Mouse (Mus musculus): ENCODE results near the gene Znhit2. TPM values are rescaled to one million over a fixed set of nuclear protein-coding genes. Genes with fewer than 3 reads are reported as not detected.

Gene Znhit2
- polyA plus RNA-seq, 2 experiments = 15.8 to 20.4 TPM

DNA sequence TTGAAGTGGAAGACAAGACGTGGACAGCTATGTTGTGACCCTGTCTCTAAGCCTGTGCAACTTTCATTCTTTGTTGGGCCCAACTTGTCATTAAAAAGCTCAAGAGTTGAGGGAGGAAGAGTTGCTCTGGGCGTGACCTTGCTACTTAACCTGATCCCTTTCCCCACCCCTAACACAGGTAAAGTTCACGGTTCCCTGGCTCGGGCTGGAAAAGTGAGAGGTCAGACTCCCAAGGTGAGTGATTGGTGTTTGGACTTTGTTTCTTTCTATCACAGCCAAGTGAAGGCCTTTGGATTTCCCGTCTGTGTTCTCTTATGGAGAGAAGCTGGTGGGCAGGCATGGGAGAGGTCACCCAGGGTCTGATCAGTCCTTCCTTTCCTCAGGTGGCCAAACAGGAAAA is 2.0 kb upstream of the Znhit2 start:
- TF ChIP-seq CTCF (IDR thresholded peaks at IDR 0.05; ENCODE audit: low read depth) (no peak), EP300 (IDR thresholded peaks at IDR 0.05; ENCODE audit: low read depth) (no peak)
- DNase-seq (ENCODE audit: low read depth in 3 of 3, low spot score in 3 of 3) (no peak), ATAC-seq (ENCODE audit: insufficient read depth) (no peak)
- peaks cover 41% of the 10 kb centered on the region for H3K36me3 ChIP-seq (replicated peaks; ENCODE audit: control insufficient read depth, insufficient read depth, low read depth)
- H3K9ac ChIP-seq (replicated peaks) = peak overlapping the region; percentile 96
- peak overlapping the region; percentile 91 for H3K4me2 ChIP-seq (ENCODE audit: low read depth)
- H3K27ac ChIP-seq = peak overlapping the region; percentile 76
- H3K4me1 ChIP-seq (replicated peaks; ENCODE audit: control insufficient read depth in 2 of 2, insufficient read depth in 2 of 2, low read length in 1 of 2) = peaks cover 22 to 24% of the 10 kb centered on the region in 2 experiments
- peak overlapping the region; percentile 82 to 97 for H3K4me3 ChIP-seq (ENCODE audit: insufficient read depth in 1 of 2, low read depth in 2 of 2, low read length in 2 of 2)
- WGBS (ENCODE audit: insufficient replicate concordance) = 60% methylated on average over 5 of the region's 5 CpGs
- H3K9me3 ChIP-seq (ENCODE audit: control insufficient read depth, low read length) = no peaks in the 10 kb centered on the region
- no peaks in the 10 kb centered on the region for H3K27me3 ChIP-seq (ENCODE audit: control insufficient read depth, insufficient read depth, low read length)

DNA sequence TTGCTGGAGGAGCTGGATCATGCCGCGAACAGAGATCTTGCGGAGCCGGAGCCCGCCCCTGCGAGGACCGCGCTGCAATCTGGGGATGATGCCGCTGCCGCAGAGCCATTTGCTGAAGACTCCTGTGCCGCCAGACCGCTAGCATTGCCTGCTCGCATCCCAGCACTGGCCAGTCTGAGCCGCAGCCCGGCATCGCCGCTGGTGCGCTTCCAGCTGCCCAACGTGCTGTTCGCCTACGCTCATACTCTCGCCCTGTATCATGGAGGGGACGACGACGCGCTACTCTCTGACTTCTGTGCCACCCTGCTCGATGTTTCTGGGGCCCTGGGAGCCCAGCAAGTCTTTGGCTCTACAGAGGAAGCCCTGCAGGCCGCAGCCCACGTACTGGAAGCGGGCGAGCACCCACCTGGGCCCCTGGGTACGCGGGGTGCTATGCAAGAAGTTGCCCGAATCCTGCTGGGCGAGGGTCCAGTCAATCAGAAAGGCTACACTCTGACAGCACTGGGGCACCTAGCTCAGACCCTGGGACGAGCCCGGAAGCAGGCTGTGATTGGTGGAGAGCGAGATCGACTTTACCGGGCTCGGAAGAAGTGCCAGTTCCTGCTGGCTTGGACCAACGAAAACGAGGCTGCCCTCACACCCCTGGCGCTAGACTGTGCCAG is 780 bp downstream of the Znhit2 start:
- peak overlapping the region; percentile 86 for H3K4me2 ChIP-seq (ENCODE audit: low read depth)
- 0 out of 2 replicates have a peak, but pooled peaks have one; percentile 8 for TF ChIP-seq EP300 (IDR thresholded peaks at IDR 0.05; ENCODE audit: low read depth)
- TF ChIP-seq CTCF (IDR thresholded peaks at IDR 0.05; ENCODE audit: low read depth) = 0 out of 2 replicates have a peak, but pooled peaks have one; percentile 14
- DNase-seq (ENCODE audit: low read depth in 3 of 3, low spot score in 3 of 3) = no peak
- WGBS (ENCODE audit: insufficient replicate concordance) = under 1% methylated on average over 44 of the region's 44 CpGs
- H3K9me3 ChIP-seq (ENCODE audit: control insufficient read depth, low read length) = no peaks in the 10 kb centered on the region
- H3K4me1 ChIP-seq (replicated peaks; ENCODE audit: control insufficient read depth in 2 of 2, insufficient read depth in 2 of 2, low read length in 1 of 2) = peaks cover 17 to 19% of the 10 kb centered on the region in 2 experiments
- peak; percentile 5; the same call in 1 of the 2 replicates for ATAC-seq (ENCODE audit: insufficient read depth)
- peak overlapping the region; percentile 94 for H3K27ac ChIP-seq
- peak overlapping the region; percentile 66 to 97 for H3K4me3 ChIP-seq (ENCODE audit: insufficient read depth in 1 of 2, low read depth in 2 of 2, low read length in 2 of 2)
- peak overlapping the region; percentile 92 for H3K9ac ChIP-seq (replicated peaks)
- H3K36me3 ChIP-seq (replicated peaks; ENCODE audit: control insufficient read depth, insufficient read depth, low read depth) = peaks cover 20% of the 10 kb centered on the region
- H3K27me3 ChIP-seq (ENCODE audit: control insufficient read depth, insufficient read depth, low read length) = no peaks in the 10 kb centered on the region

DNA sequence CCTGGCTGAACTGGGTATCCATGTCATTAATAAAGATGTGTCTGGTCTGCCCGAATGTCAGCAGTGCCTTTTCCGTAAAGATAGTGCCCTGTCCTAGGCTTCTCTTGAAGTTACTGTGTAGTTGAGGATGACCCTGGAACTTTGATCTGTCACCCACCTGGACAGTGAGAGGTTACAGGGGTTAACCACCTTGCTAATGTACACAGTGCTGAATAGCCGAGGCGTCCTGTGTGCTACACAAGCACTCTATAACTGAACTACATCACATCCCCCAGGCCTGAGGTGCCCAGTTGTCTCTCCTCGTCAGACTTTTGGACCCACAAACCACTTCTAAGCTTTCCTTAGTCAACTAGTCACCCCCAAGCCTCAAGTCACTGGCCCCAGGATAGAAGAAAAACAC is 1.4 kb downstream of the Znhit2 start:
- no peak for DNase-seq (ENCODE audit: low read depth in 3 of 3, low spot score in 3 of 3)

DNA sequence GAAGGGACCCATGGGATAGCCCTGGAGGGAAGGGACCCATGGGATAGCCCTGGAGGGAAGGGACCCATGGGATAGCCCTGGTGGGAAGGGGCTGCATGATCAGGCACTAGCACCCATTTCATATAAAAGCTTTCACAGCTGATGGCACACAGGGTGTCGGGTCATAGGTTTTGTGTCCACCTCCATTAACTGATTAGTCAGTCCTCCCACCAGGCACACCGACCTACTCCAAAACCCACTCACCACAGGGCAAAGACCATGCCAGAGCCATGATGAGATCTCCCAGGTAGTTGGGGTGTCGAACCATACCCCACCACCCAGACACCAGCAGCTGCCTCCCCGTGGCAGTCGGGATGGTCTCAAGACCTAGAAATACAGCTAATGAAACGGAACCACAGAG is 2.1 kb downstream of the Znhit2 start:
- H3K4me2 ChIP-seq (ENCODE audit: low read depth) = peak overlapping the region; percentile 86
- peak overlapping the region in 1 of 2 experiments; percentile 97; a peak in 1 of 4 replicates for H3K4me3 ChIP-seq (ENCODE audit: insufficient read depth in 1 of 2, low read depth in 2 of 2, low read length in 2 of 2)
- H3K27ac ChIP-seq = no peak overlapping the region
- no peak for ATAC-seq (ENCODE audit: insufficient read depth)
- H3K36me3 ChIP-seq (replicated peaks; ENCODE audit: control insufficient read depth, insufficient read depth, low read depth) = peaks cover 20% of the 10 kb centered on the region
- H3K27me3 ChIP-seq (ENCODE audit: control insufficient read depth, insufficient read depth, low read length) = no peaks in the 10 kb centered on the region
- TF ChIP-seq CTCF (IDR thresholded peaks at IDR 0.05; ENCODE audit: low read depth) = no peak
- TF ChIP-seq EP300 (IDR thresholded peaks at IDR 0.05; ENCODE audit: low read depth) = no peak
- WGBS (ENCODE audit: insufficient replicate concordance) = 78% methylated on average over 6 of the region's 6 CpGs
- H3K9me3 ChIP-seq (ENCODE audit: control insufficient read depth, low read length) = no peaks in the 10 kb centered on the region
- no peak overlapping the region; the same call in 1 of the 2 replicates for H3K9ac ChIP-seq (replicated peaks)
- DNase-seq (ENCODE audit: low read depth in 3 of 3, low spot score in 3 of 3) = no peak
- peaks cover 18 to 22% of the 10 kb centered on the region in 2 experiments for H3K4me1 ChIP-seq (replicated peaks; ENCODE audit: control insufficient read depth in 2 of 2, insufficient read depth in 2 of 2, low read length in 1 of 2)

More for the DNA sequence above, 1.4 kb downstream of the Znhit2 start:
- peak overlapping the region; percentile 86 for H3K4me2 ChIP-seq (ENCODE audit: low read depth)
- peak overlapping the region; percentile 66 to 97 for H3K4me3 ChIP-seq (ENCODE audit: insufficient read depth in 1 of 2, low read depth in 2 of 2, low read length in 2 of 2)
- TF ChIP-seq CTCF (IDR thresholded peaks at IDR 0.05; ENCODE audit: low read depth) (no peak), EP300 (IDR thresholded peaks at IDR 0.05; ENCODE audit: low read depth) (no peak)
- peaks cover 16 to 20% of the 10 kb centered on the region in 2 experiments for H3K4me1 ChIP-seq (replicated peaks; ENCODE audit: control insufficient read depth in 2 of 2, insufficient read depth in 2 of 2, low read length in 1 of 2)
- 46% methylated on average over 5 of the region's 5 CpGs for WGBS (ENCODE audit: insufficient replicate concordance)
- no peak for ATAC-seq (ENCODE audit: insufficient read depth)
- no peaks in the 10 kb centered on the region for H3K27me3 ChIP-seq (ENCODE audit: control insufficient read depth, insufficient read depth, low read length)
- H3K9me3 ChIP-seq (ENCODE audit: control insufficient read depth, low read length) = no peaks in the 10 kb centered on the region
- no peak overlapping the region; the same call in 1 of the 2 replicates for H3K27ac ChIP-seq
- peak overlapping the region; percentile 92 for H3K9ac ChIP-seq (replicated peaks)
- H3K36me3 ChIP-seq (replicated peaks; ENCODE audit: control insufficient read depth, insufficient read depth, low read depth) = peaks cover 20% of the 10 kb centered on the region

DNA sequence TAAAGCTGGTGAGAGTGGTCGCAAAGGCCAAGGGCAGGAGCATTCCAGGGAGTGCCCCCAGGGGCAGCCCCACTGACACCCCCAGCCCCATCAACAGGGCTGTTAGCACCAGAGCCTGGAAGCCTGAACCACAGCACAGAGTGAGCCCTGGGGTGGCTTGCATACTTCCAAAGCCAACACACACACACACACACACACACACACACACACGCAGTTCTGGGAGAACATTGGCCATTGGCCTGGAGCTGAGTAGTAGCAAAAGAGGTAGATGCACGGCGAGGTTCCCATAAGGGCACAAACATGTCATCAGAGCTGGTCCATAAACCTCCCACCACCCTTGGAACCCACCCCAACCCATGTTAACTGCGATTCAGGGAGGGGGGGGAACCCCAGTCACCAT is 5.6 kb downstream of the Znhit2 start:
- H3K27me3 ChIP-seq (ENCODE audit: control insufficient read depth, insufficient read depth, low read length) = no peaks in the 10 kb centered on the region
- no peak for TF ChIP-seq EP300 (IDR thresholded peaks at IDR 0.05; ENCODE audit: low read depth)
- no peak for TF ChIP-seq CTCF (IDR thresholded peaks at IDR 0.05; ENCODE audit: low read depth)
- no peak for DNase-seq (ENCODE audit: low read depth in 3 of 3, low spot score in 3 of 3)
- H3K9me3 ChIP-seq (ENCODE audit: control insufficient read depth, low read length) = no peaks in the 10 kb centered on the region
- no peak overlapping the region for H3K9ac ChIP-seq (replicated peaks)
- 0 out of 2 replicates have a peak, but pooled peaks cover 3% of the 10 kb centered on the region for H3K36me3 ChIP-seq (replicated peaks; ENCODE audit: control insufficient read depth, insufficient read depth, low read depth)
- H3K4me1 ChIP-seq (replicated peaks; ENCODE audit: control insufficient read depth in 2 of 2, insufficient read depth in 2 of 2, low read length in 1 of 2) = peaks cover 11 to 14% of the 10 kb centered on the region in 2 experiments
- H3K27ac ChIP-seq = no peak overlapping the region
- 41% methylated on average over 5 of the region's 5 CpGs for WGBS (ENCODE audit: insufficient replicate concordance)
- ATAC-seq (ENCODE audit: insufficient read depth) = no peak
- peak overlapping the region; percentile 88 for H3K4me2 ChIP-seq (ENCODE audit: low read depth)
- peak overlapping the region; percentile 51 to 60 for H3K4me3 ChIP-seq (ENCODE audit: insufficient read depth in 1 of 2, low read depth in 2 of 2, low read length in 2 of 2)

Data from liver, embryonic 14.5 days (tissue).